Mouse (Mus musculus): ENCODE data around the gene Dnah6.

DNA sequence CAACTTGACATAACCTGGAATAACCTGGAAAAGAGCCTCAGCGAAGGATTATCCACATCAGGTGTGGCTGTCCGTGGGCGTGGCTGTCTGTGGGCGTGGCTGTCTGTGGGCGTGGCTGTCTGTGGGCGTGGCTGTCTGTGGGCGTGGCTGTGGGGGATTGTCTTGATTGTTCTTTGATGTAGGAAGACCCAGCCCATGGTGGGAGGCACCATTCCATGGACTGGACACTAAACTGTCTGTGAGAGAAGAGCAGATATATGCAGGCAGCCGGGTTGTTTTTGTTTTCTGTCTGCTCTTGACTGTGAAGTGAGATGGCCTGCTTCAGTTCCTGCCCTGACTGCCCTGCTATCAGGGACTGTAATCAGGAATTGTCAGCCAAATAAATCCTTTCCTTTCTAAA, 130.6 kb downstream of the Dnah6 start:
- no peak for TF ChIP-seq CTCF (IDR thresholded peaks at IDR 0.05; ENCODE audit: control insufficient read depth, insufficient read depth, insufficient replicate concordance, low read depth, low read length)
- no peak for TF ChIP-seq POLR2A (IDR thresholded peaks at IDR 0.05; ENCODE audit: control insufficient read depth, low read depth, low read length)

Data from testis, adult 2 months (tissue).